Mouse (Mus musculus) midbrain, embryonic 16.5 days (tissue): Measurements from ENCODE around the gene Fbxo9. TPM values are rescaled to one million over a fixed set of nuclear protein-coding genes. Genes with fewer than 3 reads are reported as not detected.
"Not testable (repeated sequence)": the region's sequence is repeated elsewhere in the genome, so short reads cannot be mapped to it uniquely, and the experiment has no call there.

Source experiments
- ATAC-seq: fragments of 200-750 bp; cut with Nextera tagmentation; 2 replicates; pipeline ENCODE4 v1.8.0; 2017; ENCODE audit warnings: moderate TSS enrichment
- H3K27ac ChIP-seq: fragments of 300-500 bp; sonication (generic); 2 replicates; pipeline ENCODE4 v1.5.1; 2014; ENCODE audit warnings: mild to moderate bottlenecking, low read length, mixed read lengths
- H3K27me3 ChIP-seq: fragments of 300-500 bp; sonication (generic); 2 replicates; pipeline ENCODE4 v1.6.1; 2014; ENCODE audit warnings: low read depth, low read length, mixed read lengths; ENCODE audit not compliant: control insufficient read depth, insufficient read depth
- H3K36me3 ChIP-seq: fragments of 300-500 bp; sonication (generic); 2 replicates; pipeline ENCODE4 v1.6.1; 2014; ENCODE audit warnings: mild to moderate bottlenecking, low read length, moderate library complexity, mixed read lengths; ENCODE audit not compliant: control insufficient read depth, insufficient read depth
- H3K4me1 ChIP-seq: fragments of 300-500 bp; sonication (generic); 2 replicates; pipeline ENCODE4 v1.6.1; 2014; ENCODE audit warnings: mild to moderate bottlenecking, low read length, mixed read lengths; ENCODE audit not compliant: control insufficient read depth, insufficient read depth
- H3K4me2 ChIP-seq: fragments of 300-500 bp; sonication (generic); 2 replicates; pipeline ENCODE4 v1.6.1; 2014; ENCODE audit warnings: mild to moderate bottlenecking, low read length, mixed read lengths
- H3K4me3 ChIP-seq: fragments of 300-500 bp; sonication (generic); 2 replicates; pipeline ENCODE4 v1.5.1; 2014; ENCODE audit warnings: low read depth, mild to moderate bottlenecking, low read length, moderate library complexity, mixed read lengths
- H3K9ac ChIP-seq: fragments of 300-500 bp; sonication (generic); 2 replicates; pipeline ENCODE4 v1.6.1; 2014; ENCODE audit warnings: low read depth, low read length, mixed read lengths
- H3K9me3 ChIP-seq: fragments of 300-500 bp; sonication (generic); replicated peaks from 2 replicates; pipeline ENCODE4 v1.6.1; 2014; ENCODE audit warnings: mild to moderate bottlenecking, low read length, mixed read lengths; ENCODE audit not compliant: control insufficient read depth, poor library complexity, severe bottlenecking
- WGBS: fragments of 180-500 bp; shearing (Covaris S2); extraction: QIAGEN DNeasy Blood & Tissue Kit; methylation state at CpG from one replicate; pipeline ENCODE4 v1.1.7; 2014; 5-methylcytosine and 5-hydroxymethylcytosine counted together
- polyA plus RNA-seq: library from polyadenylated mRNA; unstranded; fragments of >200 nt; fragmentation: Nextera tagmentation; extraction: Ambion mirVana; gene quantifications from 2 replicates; pipeline ENCODE4 v1.2.1, GENCODE M21; 2015

Gene Fbxo9
- polyA plus RNA-seq, 1 experiment from 2014 or later: 81.0 TPM

- WGBS: 89% methylated on average over 9 of the region's 9 CpGs
- Histone ChIP-seq H3K27me3 (no peaks in the 10 kb centered on the region), H3K4me1 (no peaks in the 10 kb centered on the region), H3K36me3 (peaks cover 30% of the 10 kb centered on the region), H3K4me2 (no peak overlapping the region), H3K9ac (no peak overlapping the region), H3K9me3 (no peaks in the 10 kb centered on the region), H3K27ac (no peak overlapping the region), H3K4me3 (no peak overlapping the region)
- no peak for ATAC-seq
These were observed 21.1 kb downstream of the Fbxo9 start for GRCm38 (mm10) chr9:78087751-78088150.

- WGBS: 90% methylated on average over 14 of the region's 14 CpGs
- Histone ChIP-seq H3K9ac (no peak overlapping the region), H3K27me3 (no peaks in the 10 kb centered on the region), H3K4me3 (no peak overlapping the region), H3K4me1 (no peaks in the 10 kb centered on the region), H3K27ac (no peak overlapping the region), H3K36me3 (peaks cover 30% of the 10 kb centered on the region), H3K4me2 (no peak overlapping the region), H3K9me3 (no peaks in the 10 kb centered on the region)
- no peak for ATAC-seq
These were observed 23.1 kb downstream of the Fbxo9 start for GRCm38 (mm10) chr9:78085722-78086287.

- Histone ChIP-seq H3K27ac (no peak overlapping the region), H3K9ac (no peak overlapping the region), H3K27me3 (no peaks in the 10 kb centered on the region), H3K4me1 (no peaks in the 10 kb centered on the region), H3K36me3 (peaks cover 30% of the 10 kb centered on the region), H3K9me3 (no peaks in the 10 kb centered on the region), H3K4me2 (no peak overlapping the region), H3K4me3 (no peak overlapping the region)
- WGBS: 90% methylated on average over 4 of the region's 4 CpGs
- no peak for ATAC-seq
These were observed 24.5 kb downstream of the Fbxo9 start for GRCm38 (mm10) chr9:78084341-78084740.

GRCm38 (mm10) chr9:78081835-78082234 is 27.0 kb downstream of the Fbxo9 start:
- no peak for ATAC-seq
- no peak overlapping the region for H3K9ac ChIP-seq
- H3K4me2 ChIP-seq: no peak overlapping the region
- no peaks in the 10 kb centered on the region for H3K9me3 ChIP-seq
- no peak overlapping the region for H3K27ac ChIP-seq
- H3K4me1 ChIP-seq: no peaks in the 10 kb centered on the region
- H3K4me3 ChIP-seq: no peak overlapping the region
- H3K27me3 ChIP-seq: no peaks in the 10 kb centered on the region
- H3K36me3 ChIP-seq: peaks cover 26% of the 10 kb centered on the region
- 68% methylated on average over 7 of the region's 7 CpGs for WGBS

- no peaks in the 10 kb centered on the region for H3K4me1 ChIP-seq
- H3K27ac ChIP-seq: no peak overlapping the region
- no peak overlapping the region for H3K4me2 ChIP-seq
- no peaks in the 10 kb centered on the region for H3K27me3 ChIP-seq
- WGBS: 33% methylated on average over 2 of the region's 2 CpGs
- peak; percentile 60 for ATAC-seq
- H3K9me3 ChIP-seq: no peaks in the 10 kb centered on the region
- H3K9ac ChIP-seq: no peak overlapping the region
- no peaks in the 10 kb centered on the region; the same call in 1 of the 2 replicates for H3K36me3 ChIP-seq
- H3K4me3 ChIP-seq: no peak overlapping the region
These were observed 30.6 kb downstream of the Fbxo9 start for GRCm38 (mm10) chr9:78078240-78078639.

- H3K27ac ChIP-seq: no peak overlapping the region
- no peaks in the 10 kb centered on the region for H3K36me3 ChIP-seq
- no peak for ATAC-seq
- no peaks in the 10 kb centered on the region for H3K27me3 ChIP-seq
- H3K4me3 ChIP-seq: no peak overlapping the region
- no peak overlapping the region for H3K4me2 ChIP-seq
- WGBS: 87% methylated on average over 3 of the region's 3 CpGs
- H3K9me3 ChIP-seq: no peaks in the 10 kb centered on the region
- no peaks in the 10 kb centered on the region for H3K4me1 ChIP-seq
- H3K9ac ChIP-seq: no peak overlapping the region
These were observed 33.6 kb downstream of the Fbxo9 start for GRCm38 (mm10) chr9:78075256-78075655.

GRCm38 (mm10) chr9:78073713-78074340 is 35.0 kb downstream of the Fbxo9 start:
- ATAC-seq: no peak
- Histone ChIP-seq H3K36me3 (no peaks in the 10 kb centered on the region), H3K4me2 (no peak overlapping the region), H3K4me3 (no peak overlapping the region), H3K9me3 (no peaks in the 10 kb centered on the region), H3K9ac (no peak overlapping the region), H3K27ac (no peak overlapping the region), H3K27me3 (no peaks in the 10 kb centered on the region), H3K4me1 (no peaks in the 10 kb centered on the region)
- 88% methylated on average over 13 of the region's 13 CpGs for WGBS

- H3K9me3 ChIP-seq, H3K27me3 ChIP-seq: not testable (repeated sequence)
- 92% methylated on average over 3 of the region's 3 CpGs for WGBS
These were observed 35.6 kb downstream of the Fbxo9 start for GRCm38 (mm10) chr9:78073291-78073690.

GRCm38 (mm10) chr9:78071626-78072025 is 37.2 kb downstream of the Fbxo9 start:
- Histone ChIP-seq H3K9me3 (no peaks in the 10 kb centered on the region), H3K27me3 (no peaks in the 10 kb centered on the region), H3K4me3 (no peak overlapping the region), H3K4me2 (no peak overlapping the region), H3K27ac (no peak overlapping the region), H3K9ac (no peak overlapping the region), H3K36me3 (no peaks in the 10 kb centered on the region), H3K4me1 (no peaks in the 10 kb centered on the region)
- ATAC-seq: no peak
- 95% methylated on average over 4 of the region's 4 CpGs for WGBS

More at GRCm38 (mm10) chr9:78073291-78073690, 35.6 kb downstream of the Fbxo9 start:
- not testable (repeated sequence) for H3K4me3 ChIP-seq, H3K9ac ChIP-seq, H3K4me2 ChIP-seq, ATAC-seq, H3K27ac ChIP-seq, H3K4me1 ChIP-seq, H3K36me3 ChIP-seq
